Mouse (Mus musculus) fat pad, adult 2 months (tissue): ENCODE measurements around the gene Aip.

Source experiments
- DNase-seq: peaks from one replicate; pipeline ENCODE4 v3.0.0-alpha.2; 2011; ENCODE audit warnings: low read depth, low spot score; ENCODE audit errors: extremely low read depth

Gene Aip

DNA sequence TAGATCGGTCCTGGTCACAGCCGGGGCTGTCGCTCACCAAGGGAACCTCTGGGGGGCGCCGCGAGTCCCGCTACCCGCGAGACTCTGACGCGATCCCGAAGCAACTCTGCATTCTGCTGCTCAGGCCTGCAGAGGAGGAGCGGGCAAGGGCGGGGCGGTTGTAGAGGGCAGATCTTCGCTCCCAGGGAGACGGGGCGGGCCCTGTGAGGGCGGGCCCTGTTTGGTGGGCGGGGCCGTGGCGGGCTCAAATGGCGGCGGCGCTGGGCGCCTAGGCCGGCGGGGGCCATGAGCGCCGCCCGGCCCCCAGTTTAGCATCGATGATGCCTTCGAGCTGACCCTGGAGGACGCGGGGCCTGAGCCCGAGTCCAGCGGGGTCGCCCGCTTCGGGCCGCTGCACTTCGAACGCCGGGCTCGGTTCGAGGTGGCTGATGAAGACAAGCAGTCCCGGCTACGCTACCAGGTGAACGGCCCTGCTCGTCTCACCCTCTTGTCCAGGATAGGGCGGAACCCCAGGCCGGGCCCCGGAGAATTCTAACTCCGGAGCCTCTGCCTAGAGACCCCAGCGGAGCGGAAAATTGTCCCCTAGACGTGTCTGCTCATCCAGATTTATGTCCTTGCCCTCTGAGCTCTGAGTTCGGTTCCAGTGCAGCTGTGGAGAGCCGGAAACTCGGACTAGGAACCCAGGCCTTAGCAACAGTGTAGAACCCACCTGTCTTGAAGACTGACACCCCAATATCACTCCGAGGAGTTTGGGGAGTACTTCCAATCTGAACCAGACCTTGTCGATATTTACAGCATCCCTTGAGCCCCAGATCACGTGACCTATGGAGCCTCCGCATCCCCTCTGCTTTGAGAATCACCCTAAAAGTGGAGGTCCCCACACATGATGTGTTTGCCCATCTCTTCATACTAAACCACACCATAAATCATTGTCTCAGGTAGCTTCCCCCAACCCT, at the start of gene Aip:
TSS of gene Aip (minus strand) at position 118 of the 956 bp plus-strand sequence.
- DNase-seq, result no peak

DNA sequence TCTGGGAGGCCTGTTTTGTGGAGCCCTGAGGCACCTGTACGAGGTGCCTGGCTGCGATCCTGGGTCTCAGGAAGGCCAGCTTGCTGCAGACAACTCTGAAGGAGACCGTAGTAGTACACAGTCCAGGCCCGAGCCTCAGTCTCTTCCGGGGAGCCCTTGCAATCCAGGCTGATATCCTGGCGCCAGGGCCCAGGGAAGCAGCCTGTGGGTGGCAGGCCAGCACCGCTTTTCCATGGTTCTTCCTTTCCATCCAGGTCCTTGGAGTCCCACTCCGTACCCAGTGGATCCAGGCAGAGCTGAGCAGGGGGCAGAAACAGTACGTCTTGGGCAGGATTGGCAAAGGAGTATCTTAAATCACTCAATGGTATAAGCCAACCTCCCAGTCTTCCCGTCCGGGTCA, 47.3 kb upstream of the Aip start:
- no peak for DNase-seq

DNA sequence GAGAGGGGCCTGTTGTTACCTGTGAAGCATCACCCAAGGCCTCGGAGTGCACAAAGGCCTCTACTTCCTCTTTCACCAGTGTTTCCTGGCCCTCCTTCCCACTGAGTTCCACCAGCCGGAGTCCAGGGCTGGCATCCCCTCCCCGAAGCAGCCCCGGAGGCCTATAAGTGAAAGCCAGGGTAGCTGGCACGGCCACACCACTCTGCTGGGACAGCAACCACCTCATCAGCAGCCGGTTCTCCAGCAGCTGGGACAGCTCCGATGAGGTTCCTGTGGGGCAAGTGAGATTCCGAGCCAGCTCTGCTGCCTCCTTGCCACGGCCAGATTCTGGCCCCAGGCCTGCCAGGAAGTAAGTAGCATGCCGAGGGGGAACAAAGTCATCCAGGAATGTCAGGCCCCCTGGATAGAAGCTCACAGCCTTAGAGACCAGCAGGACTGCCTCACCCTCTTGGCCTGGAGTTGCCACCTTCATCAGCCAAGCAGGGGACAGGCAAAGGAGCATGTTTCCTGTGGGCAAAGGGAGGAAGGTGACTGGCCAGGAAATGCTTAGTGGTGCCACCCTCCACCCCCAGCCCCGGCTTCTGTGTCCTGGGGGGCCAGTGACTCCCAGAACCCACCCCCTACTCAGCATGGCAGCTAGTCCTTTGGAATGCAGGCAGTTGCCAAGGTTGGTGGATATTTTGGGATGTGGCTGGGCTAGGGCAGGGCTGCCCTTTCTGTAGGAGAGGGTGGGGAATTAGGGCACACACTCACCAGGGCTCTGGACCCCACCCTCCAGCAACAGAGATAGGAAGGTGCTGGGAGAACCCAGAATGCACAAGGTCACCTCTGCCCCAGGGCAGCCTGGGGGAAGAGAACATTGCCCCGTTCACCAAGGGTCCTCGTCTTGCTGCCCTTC, 46.0 kb upstream of the Aip start:
- DNase-seq, result no peak

DNA sequence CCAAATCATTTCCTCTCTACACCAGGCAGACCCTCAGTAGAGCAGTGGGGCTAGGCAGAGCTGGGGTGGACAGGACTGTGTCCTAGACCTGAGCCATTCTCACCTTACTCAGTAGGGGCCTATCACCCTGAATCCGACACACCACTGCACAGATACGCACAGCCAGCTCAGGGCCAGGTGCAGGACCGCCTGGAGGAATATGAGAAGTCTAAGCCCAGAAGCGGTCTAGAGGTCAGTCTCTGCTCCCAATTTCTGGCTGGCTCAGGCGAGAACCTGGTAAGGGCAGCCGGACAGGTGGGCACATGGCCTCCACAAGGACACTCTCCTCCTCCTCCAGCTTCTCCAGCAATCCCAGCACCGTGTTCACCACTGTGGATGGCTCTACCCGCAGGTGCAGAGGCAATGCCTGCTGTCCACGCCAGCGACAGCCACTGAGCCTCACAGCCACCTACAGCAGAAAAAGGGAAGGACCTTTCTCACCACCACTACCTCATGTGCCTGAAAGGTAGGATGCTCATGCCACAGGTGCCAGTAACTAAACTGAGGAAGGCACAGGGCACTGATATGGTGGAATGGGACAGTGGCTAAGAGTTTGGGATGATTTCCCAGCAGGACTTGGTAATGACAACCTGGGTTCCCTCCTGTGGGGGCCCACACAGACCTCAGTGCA, 45.2 kb upstream of the Aip start:
- DNase-seq, result no peak

DNA sequence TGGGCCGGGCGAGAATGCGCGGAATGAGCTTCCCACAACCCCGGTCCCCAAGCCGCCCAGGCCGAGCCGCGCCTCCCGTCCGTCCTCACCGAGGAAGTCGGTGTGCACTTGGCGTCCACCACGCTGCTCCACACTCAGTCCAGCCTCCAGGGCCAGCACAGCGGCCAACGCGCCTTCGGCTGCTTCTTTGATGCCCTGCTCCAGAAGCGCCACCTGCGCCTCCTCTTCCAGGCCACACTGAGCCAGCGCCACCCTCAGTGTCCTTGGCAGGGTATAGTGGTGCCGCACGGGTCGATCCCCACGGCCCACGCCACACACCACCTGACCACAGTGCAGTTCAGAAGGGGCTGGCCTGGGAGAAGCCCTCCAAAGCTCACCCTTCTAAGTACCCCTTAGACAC, 44.2 kb upstream of the Aip start:
- no peak for DNase-seq

DNA sequence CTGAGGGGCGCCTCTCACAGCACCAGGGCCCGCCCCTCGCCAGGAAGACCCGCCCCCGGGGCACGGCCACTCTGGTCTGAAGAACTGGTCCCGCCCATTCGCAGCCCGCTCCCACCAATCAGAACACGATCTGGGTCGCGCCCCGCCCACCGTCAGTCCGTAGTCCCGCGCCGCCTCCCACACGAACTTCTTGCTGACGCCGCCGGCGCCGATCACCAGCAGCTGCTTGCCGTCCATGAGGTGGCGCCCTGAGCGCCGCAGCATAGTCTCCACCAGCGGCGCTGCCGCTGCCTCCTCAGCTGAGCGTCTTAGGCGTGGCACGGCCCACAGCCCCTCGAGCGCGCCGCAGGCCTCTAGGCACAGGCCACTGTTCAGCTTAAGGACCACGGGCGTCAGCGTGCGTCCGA, 43.7 kb upstream of the Aip start:
- DNase-seq, result no peak

DNA sequence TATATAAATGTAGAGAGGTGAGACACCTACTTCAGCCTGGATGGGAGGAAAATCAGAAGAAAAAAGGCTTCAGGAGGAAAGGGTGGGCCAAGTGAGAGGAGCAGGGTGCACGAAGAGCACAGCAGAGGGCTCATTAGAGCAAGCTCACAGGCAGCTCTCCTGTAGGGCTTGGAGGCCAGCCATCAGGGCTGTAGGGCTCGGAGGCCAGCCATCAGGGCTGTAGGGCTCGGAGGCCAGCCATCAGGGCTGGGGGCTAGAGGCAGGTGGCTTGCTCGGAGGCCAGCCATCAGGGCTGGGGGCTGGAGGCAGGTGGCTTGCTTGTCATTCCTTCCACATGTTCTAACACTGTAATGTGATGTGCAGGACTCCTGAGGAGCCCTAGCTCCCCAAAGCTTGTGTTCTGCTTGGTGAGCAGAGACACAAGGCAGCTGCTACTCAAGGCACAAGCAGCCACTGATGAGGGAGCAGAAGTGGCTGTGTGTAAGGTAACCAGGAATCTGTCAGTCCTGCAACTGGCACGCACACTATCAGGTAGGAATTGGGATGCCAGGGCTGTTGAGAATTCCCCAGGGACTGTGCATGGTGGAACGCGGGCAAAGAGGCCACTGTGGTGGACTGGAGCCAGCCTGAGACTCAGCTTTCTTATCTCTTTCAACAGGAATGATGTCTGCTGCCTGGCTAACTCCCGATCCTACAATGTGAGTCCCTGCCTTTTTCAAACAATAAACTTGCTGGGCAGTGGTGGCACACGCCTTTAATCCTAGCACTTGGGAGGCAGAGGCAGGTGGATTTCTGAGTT, 41.2 kb upstream of the Aip start:
- DNase-seq, result no peak

DNA sequence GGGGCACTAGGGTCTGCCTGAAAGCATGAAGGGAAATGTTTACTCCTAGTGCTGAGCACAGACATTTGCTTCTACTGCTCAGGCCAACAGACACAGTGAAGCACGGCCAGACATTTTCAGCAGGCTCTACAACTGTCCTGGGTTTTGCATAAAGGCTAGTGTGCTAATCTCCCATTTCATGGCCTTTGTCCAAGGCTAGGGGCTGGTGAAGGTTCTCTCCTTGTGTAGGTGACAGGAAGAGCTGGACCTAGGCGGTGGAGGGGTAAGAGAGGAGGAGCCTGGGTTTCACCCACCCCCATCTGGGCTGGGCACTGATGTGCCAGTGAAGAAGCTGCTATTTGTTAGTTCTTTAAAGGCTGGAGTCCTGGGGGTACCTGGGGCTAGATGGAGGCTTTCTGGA, 39.1 kb upstream of the Aip start:
- no peak for DNase-seq

DNA sequence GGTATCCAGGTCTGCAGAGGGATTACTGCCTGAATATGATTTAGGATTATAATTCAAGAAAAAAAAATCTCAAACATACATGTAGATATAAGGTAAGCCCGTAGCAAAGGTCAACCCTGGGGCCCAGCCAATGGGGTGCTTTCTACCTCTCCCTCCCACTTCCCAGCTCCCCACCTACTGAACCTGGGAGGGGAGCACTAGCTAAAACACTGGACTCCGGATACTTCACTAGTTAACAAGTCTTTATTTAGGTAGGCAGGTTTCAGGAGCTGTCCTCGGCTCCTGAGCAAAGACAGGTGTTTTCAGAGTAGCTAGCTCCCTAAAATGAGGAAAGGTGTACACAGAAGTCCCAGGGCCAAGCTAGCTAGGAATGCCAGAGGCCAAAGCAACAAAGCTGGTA, 38.4 kb upstream of the Aip start:
- no peak for DNase-seq

DNA sequence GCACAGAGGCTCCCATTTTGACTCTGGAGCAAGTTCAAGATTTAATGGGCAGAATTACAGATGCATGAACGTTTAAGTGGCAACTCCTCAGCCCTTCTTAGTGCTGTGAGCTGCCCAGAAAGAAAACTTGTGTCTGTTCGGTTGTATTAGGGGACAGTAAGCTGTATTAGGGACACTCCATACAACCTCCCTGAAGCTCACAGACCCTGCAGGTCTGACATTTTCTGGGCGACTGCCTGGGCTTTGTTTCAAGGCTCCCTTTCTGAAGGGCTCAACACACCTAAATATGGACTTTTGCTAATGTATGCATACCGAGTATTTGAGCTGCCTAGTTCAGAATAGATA, 37.9 kb upstream of the Aip start:
- DNase-seq, result no peak

DNA sequence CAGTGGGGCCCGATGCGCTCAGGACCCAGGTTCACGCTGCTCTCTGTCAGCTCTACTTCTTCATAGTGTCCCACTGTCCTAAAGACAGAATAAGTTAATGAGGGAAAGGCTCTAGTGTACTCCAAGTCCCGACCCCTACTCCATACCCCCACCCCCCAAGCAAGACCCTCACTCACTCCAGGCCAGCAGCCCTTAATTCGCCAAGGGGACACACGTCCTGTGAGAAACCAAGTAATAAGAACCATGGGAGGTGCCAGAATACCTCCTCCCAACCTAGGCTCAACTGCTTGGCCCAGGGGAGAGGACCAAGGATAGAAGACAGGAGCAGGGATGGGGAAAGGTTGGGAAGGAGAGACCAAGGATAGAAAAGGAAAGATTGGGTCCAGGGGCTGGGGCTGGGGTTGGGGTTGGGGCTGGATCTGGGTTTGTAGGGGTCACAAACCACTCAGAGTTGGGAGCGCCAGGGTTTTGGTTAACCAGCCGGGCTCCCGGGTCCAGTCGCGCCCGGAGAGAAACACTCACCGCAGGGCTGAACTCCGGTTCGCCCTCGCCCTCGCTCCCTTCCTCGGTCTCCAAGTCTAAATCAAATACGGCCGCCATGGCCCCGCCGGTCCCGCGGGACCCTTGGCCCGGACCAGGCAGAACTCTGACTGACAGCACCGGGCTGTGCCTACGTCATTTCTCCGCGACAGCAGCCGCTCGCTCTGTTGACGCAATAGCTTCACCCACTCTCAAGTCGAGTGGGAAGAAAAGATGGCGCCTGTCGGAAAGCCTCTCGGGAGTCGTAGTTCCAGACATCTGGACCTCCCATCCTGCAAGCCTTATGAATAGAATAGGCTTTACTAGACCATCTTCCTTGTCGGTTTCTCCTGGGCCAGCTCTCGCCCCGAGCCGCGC, 37.2 kb upstream of the Aip start, which contains the start of gene Rps6kb2:
TSS of gene Rps6kb2 (minus strand) at position 709 of the 897 bp plus-strand sequence.
- DNase-seq, result no peak

DNA sequence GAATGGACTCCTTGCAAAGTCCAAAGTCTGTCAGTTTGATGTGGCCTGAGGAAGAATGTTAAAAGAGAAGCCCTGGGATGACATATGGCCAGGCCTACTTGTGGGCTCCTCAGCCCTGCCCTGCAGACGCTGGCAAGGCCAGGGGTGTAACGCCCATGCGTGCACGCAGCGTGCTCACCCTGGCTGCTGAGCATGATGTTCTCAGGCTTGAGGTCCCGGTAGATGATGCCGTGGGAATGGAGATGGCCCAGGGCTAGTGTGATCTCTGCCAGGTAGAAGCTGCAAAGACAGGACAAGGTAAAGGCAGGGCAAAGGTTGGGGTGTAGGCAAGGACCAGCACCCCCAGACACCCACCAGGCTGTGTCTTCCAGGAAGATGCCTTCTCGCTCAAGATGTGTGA, 33.4 kb upstream of the Aip start:
- no peak for DNase-seq

DNA sequence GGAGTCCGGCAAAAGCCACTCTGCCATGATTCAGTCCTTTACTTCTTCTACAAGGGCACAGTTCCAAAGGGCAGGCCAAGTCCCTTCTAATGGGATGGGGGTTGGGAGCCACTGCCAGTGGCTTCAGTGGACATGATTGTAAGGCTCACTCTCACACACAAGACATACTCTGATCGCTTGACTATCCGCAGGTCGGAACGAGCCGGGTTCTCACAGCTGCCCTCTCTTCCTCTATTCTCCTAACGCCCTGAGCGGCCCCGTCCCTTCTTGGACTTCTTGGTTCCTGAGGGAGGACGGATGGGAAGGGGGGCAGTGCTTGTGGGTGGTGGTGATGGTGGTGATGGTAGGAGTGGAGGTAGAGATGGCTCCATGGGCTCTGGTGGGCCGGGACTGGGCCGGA, 31.1 kb upstream of the Aip start:
- DNase-seq, result no peak

DNA sequence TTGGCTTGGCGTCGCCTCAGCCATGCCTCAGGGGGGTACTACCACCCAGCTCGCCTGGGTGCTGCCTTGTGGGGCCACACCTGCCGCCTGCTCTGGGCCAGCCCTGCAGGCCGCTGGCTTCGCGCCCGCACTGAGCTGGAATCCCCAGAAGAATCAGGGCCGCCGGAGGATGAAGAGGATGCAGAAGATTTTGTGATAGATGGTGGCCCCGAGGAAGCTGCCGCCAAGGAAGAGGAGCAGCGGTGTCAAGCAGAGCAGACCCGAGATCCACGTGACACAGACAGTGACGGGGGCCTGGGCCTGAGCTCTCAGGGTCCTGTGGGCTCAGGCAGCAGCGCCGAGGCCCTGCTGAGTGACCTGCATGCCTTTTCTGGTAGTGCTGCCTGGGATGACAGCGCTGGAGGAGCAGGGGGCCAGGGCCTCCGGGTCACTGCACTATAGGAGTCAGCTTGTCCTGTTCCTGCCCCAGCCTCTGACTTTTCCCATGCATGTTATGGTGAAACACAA, 30.5 kb upstream of the Aip start:
- DNase-seq, result no peak

DNA sequence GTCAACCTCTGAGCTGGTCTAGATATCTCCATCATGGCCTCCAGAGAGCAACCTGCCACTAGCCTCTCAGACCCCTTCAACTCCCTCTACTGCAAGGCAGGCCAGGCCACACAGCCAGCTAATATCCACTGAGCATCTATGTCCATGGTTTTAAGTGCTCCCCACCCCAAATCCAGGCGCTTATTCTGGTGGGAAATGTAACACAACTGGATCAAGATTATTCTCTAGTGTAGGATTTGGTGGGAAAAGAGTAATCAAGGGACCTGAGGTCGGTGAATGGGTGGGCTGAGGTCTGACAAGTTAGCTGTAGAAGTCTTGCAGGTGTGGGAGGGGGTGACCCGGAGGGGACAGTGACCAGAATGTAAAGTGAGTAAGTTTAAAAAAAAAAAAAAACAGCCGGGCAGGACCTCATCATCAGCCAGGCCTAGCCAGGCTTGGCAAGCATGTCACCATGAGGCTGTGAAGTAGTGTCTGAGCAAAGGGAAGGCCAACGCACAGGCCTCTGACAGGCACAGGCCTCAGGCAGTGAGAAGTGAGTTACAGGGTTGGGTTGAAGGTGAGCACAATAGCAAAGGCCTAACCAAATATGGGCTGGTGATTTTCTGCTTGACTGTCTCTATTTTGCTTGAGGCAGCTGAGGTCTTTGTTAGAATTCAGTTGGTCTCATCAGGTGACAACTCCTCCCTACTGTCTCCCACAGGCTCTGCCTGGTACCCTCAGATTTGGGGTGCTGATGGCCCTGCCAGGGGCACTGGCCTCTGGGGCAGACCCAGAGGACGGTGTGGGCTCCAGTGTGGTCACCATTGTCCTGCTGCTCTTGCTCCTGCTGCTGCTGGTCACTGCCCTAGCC, 29.8 kb upstream of the Aip start:
- DNase-seq, result no peak

DNA sequence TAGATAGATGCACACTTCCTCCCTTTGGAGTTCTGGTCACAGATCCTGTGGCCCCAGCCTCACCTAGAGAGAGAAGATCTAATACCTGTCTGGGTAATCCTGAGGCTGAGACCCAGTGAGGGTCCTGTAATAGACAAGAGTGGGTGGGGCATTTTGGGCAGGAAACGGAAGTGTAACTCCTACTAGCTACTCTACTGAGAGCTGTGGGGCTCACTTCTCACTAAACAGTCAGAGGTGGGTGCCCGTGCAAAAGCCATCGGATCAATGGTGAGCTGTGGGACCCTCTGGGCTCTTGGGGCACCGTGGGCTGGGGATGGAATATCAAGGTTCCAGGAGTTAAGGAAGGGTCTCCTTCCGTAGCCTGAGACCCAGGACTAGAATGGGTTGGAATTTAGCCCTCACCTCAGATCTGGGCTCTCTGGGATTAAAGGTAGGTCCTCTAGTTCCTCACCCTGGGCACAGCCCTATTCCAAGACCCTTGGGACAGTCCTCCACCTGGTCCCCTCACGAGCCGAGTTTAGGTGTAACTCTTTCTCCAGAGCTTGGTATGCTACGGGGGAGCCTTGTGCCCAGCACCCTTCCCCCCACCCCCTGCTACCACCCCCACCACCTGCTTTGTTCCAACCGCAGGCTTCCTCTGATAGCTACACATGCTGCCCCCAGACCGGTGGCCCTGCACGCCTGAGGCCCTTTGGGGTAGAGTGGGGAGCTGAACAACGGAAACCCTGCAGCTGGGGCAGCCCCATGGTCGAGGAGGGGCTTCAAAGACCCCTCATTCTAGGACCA, 29.0 kb upstream of the Aip start:
- DNase-seq, result no peak

DNA sequence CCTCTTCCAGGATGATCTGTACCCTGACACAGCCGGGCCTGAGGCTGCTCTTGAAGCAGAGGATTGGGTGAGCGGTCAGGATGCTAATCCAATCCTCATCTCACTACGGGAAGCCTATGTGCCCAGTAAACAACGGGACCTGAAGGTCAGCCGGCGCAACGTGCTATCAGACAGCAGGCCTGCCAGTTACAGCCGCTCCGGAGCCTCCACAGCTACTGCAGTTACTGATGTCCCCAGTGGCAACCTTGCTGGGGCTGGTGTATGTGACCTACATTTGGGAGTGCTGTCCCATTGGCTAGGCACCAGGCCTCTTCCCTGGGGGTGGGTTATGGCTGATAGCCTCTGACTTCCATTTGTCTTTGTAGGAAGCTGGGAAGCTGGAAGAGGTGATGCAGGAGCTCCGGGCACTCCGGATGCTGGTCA, 27.6 kb upstream of the Aip start, which contains the start of gene Ptprcap:
TSS of gene Ptprcap (plus strand) at position 373 of the 423 bp plus-strand sequence.
- no peak for DNase-seq
